Mouse (Mus musculus) heart, adult 2 months (tissue): ENCODE measurements around the gene Sec14l1.

Experiments
- CTCF ChIP-seq: fragments of 200-600 bp; IDR thresholded peaks from 2 replicates; pipeline ENCODE4 v1.8.1; 2022; ENCODE audit warnings: antibody characterized with exemption, mild to moderate bottlenecking, moderate library complexity
- EP300 ChIP-seq: fragments of 200-500 bp; IDR thresholded peaks from 2 replicates; pipeline ENCODE4 v1.6.1; 2011; ENCODE audit warnings: low read depth, low read length, control low read depth; ENCODE audit not compliant: insufficient read depth
- POLR2A ChIP-seq: fragments of 200-500 bp; IDR thresholded peaks from 2 replicates; pipeline ENCODE4 v1.6.1; 2011; ENCODE audit warnings: mild to moderate bottlenecking, low read depth, low read length, control low read depth; ENCODE audit not compliant: insufficient read depth

DNA sequence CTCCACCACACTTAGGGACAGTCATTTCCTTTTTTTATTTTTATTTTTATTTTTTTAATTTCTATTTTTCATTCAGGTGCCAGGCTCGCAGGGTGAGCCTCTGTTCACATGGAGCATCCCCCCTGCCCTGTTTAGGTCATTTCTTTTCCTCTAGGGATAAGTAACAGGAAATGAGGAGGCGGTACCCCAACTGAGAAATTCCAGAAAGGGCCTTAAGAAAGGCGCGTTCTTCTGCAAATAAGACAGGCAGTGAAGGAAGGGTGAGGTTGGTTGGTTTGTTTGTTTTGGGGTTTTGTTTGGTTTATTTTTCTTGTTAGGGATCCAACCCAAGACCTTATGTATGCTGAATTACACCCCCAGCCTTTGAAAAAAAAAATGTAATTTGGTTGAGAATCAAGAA lies 23.6 kb upstream of the Sec14l1 start:
- TF ChIP-seq CTCF = no peak
- TF ChIP-seq POLR2A = no peak
- TF ChIP-seq EP300 = no peak
